Mouse (Mus musculus) left cerebral cortex, adult 11 months (tissue): ENCODE measurements at regions not wholly inside any gene's neighbourhood (a gene's known extent, or its start where the extent isn't known, plus 50 kb on each side); places are given as distances from the start of the nearest gene placed in this dataset.

ENCODE experiments used
- DNase-seq: peaks from one replicate; pipeline ENCODE4 v3.0.0; 2022; ENCODE audit warnings: low spot score

DNA sequence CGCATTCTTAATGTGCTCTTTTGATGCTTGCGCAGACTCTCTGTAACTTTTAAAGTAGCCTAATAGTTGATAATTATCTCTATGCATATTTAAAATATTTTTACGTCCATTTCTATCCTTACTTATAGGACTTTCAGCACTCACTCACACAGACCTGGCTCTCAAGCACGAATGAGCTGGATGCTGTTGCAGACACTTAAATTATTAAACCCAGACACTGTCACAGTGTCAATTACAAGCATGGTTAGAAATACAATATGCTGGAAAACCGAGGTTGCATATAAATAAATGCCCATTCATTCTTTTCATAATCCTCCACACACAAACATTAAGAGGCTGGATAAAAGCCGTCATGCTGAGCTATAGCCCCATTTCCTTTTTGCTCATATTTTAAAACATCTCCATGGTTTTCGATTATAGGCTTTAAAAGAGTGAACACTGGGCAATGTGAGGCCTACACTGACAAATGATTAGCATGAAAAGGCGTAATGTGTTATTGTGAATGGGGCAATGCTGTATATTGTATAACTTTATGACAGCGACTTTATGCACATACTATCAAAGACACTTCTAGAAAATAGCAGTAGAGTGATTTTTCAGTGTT lies 566.3 kb downstream of the Pdha2 start:
- DNase-seq, result no peak

DNA sequence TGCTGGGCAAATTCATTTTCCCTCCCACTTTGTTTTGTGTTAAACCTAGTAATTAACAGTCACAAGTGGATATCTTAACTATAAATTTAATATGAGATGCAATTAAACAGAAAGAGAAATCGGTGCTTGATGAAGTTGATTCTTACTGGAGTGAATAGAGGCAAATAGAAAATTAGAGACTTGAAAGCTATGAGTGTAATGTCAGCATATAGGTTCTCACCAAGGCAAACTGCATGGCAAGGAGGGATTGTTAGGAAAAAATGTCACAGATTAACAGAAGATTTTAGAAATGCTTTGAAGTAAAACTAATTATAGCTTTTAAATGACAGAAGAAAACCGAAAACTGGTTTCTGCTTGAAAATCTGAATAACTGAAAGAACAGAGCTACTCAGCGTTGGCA lies 592.3 kb downstream of the Pdha2 start:
- DNase-seq, result no peak
